24 mouse cellular contexts compared by ENCODE assay signal in the genomic region with DNA sequence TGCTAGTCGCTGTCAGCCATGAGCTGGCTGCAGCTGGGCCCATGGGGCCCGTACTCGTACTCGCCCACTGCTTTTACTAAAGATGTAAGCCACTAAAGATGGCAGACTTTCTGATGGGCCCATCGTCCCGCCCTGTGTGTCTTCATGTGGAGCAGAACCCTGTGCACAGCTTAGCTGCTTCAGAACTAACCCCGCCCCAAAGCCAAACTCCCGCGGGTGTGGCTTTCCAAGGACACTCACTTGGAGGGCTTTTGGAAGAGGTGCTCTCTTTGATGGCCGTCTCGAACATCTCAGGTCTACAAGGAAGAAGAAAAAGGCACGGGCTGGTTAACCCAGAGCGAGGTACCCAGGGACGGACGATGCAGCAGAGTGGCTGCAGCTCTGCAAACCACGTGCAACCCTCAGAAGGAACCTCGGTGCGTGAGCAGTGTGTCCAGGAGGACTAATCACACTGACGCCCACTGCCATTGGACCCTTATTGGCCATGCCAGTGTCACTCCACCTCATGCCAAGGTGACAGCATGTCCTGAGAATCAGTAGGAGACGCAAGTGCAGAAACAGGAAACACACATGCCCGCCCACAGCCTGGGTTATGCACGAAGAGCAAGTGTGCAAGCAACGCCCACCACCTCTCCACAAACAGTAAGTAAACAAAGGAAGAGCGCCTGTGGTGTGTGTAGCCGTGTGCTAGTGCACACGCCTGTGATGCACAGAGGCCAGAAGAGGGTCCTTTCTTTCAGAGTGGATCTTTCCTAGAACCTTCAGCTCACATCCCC. TPM values are rescaled to one million over a fixed set of nuclear protein-coding genes. Genes with fewer than 3 reads are reported as not detected.
DNase-seq lines count a peak whose midpoint lies in the region; ATAC-seq and TF ChIP-seq lines count a peak whose summit lies in the region.
"Had no signal": no experiment of that assay in that cellular context is flagged by ENCODE, and none has a peak within 500 bp of the region (broad histone marks: within the 10 kb centered on the region; RNA-seq: fewer than 3 reads in every experiment).

No protein-coding gene starts in this region.

- WGBS in heart, embryonic 16.5 days = 89% methylated on average over 26 of the region's 26 CpGs
- WGBS in spleen, adult 2 months = 78% methylated on average over 26 of the region's 26 CpGs
- WGBS in forebrain, embryonic 11.5 days = 94% methylated on average over 26 of the region's 26 CpGs

- ATAC-seq in heart, embryonic 16.5 days (replicated peaks; ENCODE audit: extremely low read depth, insufficient read depth, low FRiP score) = 0 out of 2 replicates have a peak, but pooled peaks have one; percentile 10
- peak; percentile 70 for ATAC-seq in activated CD4-positive, CD25-positive, alpha-beta regulatory T cell, adult 4 months
- no peak for ATAC-seq in forebrain, embryonic 11.5 days (replicated peaks; ENCODE audit: low FRiP score)
- ATAC-seq: intestine, postnatal 0 days; liver, postnatal 0 days; Patski had no signal

- H3K4me1 ChIP-seq in heart, embryonic 16.5 days (ENCODE audit: control insufficient read depth, insufficient read depth, low read length) = no peaks in the 10 kb centered on the region
- H3K4me1 ChIP-seq in spleen, adult 2 months (ENCODE audit: control insufficient read depth, insufficient read depth, insufficient read length) = peaks cover 6% of the 10 kb centered on the region; the same call in 1 of the 2 replicates
- peaks cover 4% of the 10 kb centered on the region; the same call in 1 of the 2 replicates for H3K4me1 ChIP-seq in forebrain, embryonic 11.5 days (replicated peaks; ENCODE audit: control insufficient read depth, insufficient read depth, low read length)
- H3K4me1 ChIP-seq: kidney, embryonic 15.5 days; limb, embryonic 15.5 days; neural tube, embryonic 12.5 days had no signal

- no peak overlapping the region for H3K27ac ChIP-seq in heart, embryonic 16.5 days (ENCODE audit: low read length)
- H3K27ac ChIP-seq in spleen, adult 2 months (ENCODE audit: insufficient read depth, low read length) = peak overlapping the region; percentile 87
- no peak overlapping the region for H3K27ac ChIP-seq in forebrain, embryonic 11.5 days (ENCODE audit: low read depth, low read length)
- H3K27ac ChIP-seq: embryonic facial prominence, embryonic 10.5 days; forebrain, embryonic 12.5 days; hindbrain, embryonic 12.5 days; kidney, embryonic 15.5 days; limb, embryonic 15.5 days; neural tube, embryonic 12.5 days had no signal

- H3K27me3 ChIP-seq in heart, embryonic 16.5 days (ENCODE audit: control insufficient read depth, insufficient read depth, low read length) = no peaks in the 10 kb centered on the region
- H3K27me3 ChIP-seq in spleen, adult 2 months (ENCODE audit: control insufficient read depth, insufficient read depth, low read length) = no peaks in the 10 kb centered on the region
- no peaks in the 10 kb centered on the region for H3K27me3 ChIP-seq in forebrain, embryonic 11.5 days (ENCODE audit: control insufficient read depth, insufficient read depth, low read length)
- H3K27me3 ChIP-seq: forebrain, embryonic 12.5 days; hindbrain, embryonic 12.5 days; kidney, embryonic 15.5 days; limb, embryonic 15.5 days; neural tube, embryonic 12.5 days; Patski had no signal

- no peak for TF ChIP-seq POLR2A in spleen, adult 2 months (IDR thresholded peaks at IDR 0.05; ENCODE audit: low read depth, low read length)

- DNase-seq in heart, postnatal 10 days = no peak
- DNase-seq in spleen, adult 2 months (ENCODE audit: low read depth in 1 of 2, low spot score in 2 of 2) = no peak
- DNase-seq in spleen, postnatal 14 days (ENCODE audit: low spot score in 2 of 2) = no peak
- no peak for DNase-seq in left cerebral cortex, adult 9 months (ENCODE audit: low spot score in 2 of 2)
- DNase-seq in forebrain, embryonic 11.5 days (ENCODE audit: low spot score) = no peak
- DNase-seq in B cell, adult 2 months = no peak
- DNase-seq: cerebellum, adult 18-20 months; cerebellum, postnatal 36 days; gastrocnemius, postnatal 10 days; heart, adult 18-20 months; layer of hippocampus, postnatal 36 days; liver, postnatal 0 days; thymus, postnatal 4 days had no signal

- H3K4me3 ChIP-seq in heart, embryonic 16.5 days (ENCODE audit: low read length) = no peak overlapping the region
- peak overlapping the region; percentile 16; the same call in 1 of the 2 replicates for H3K4me3 ChIP-seq in spleen, adult 2 months (ENCODE audit: extremely low read depth, insufficient read depth, insufficient read length)
- no peak overlapping the region for H3K4me3 ChIP-seq in forebrain, embryonic 11.5 days (ENCODE audit: low read depth, low read length)
- H3K4me3 ChIP-seq: embryonic facial prominence, embryonic 10.5 days; forebrain, embryonic 12.5 days; hindbrain, embryonic 12.5 days; kidney, embryonic 15.5 days; limb, embryonic 15.5 days; neural tube, embryonic 12.5 days had no signal

- H3K9ac ChIP-seq in heart, embryonic 16.5 days (ENCODE audit: low read length) = no peak overlapping the region
- no peak overlapping the region for H3K9ac ChIP-seq in forebrain, embryonic 11.5 days (ENCODE audit: low read length)
- H3K9ac ChIP-seq: forebrain, embryonic 12.5 days; hindbrain, embryonic 12.5 days; kidney, embryonic 15.5 days; limb, embryonic 15.5 days; liver, postnatal 0 days; neural tube, embryonic 12.5 days had no signal

- H3K36me3 ChIP-seq in heart, embryonic 16.5 days (ENCODE audit: control insufficient read depth, insufficient read depth) = peaks cover 100% of the 10 kb centered on the region
- peaks cover 62% of the 10 kb centered on the region for H3K36me3 ChIP-seq in spleen, adult 2 months (ENCODE audit: control insufficient read depth, insufficient read depth, low read length)
- peaks cover 69% of the 10 kb centered on the region for H3K36me3 ChIP-seq in forebrain, embryonic 11.5 days (ENCODE audit: control insufficient read depth, insufficient read depth, low read length)

- no peaks in the 10 kb centered on the region for H3K9me3 ChIP-seq in heart, embryonic 16.5 days (replicated peaks; ENCODE audit: control insufficient read depth, low read length)
- no peaks in the 10 kb centered on the region for H3K9me3 ChIP-seq in forebrain, embryonic 11.5 days (ENCODE audit: control insufficient read depth, low read length)
- H3K9me3 ChIP-seq: embryonic facial prominence, embryonic 10.5 days; forebrain, embryonic 12.5 days; hindbrain, embryonic 12.5 days; kidney, embryonic 15.5 days; limb, embryonic 15.5 days; neural tube, embryonic 12.5 days had no signal

- no peak for TF ChIP-seq CTCF in spleen, adult 2 months (IDR thresholded peaks at IDR 0.05; ENCODE audit: extremely low read depth, insufficient read depth, insufficient read length, insufficient replicate concordance)

- no peak overlapping the region for H3K4me2 ChIP-seq in heart, embryonic 16.5 days (ENCODE audit: low read depth, low read length)
- H3K4me2 ChIP-seq in forebrain, embryonic 11.5 days (ENCODE audit: low read depth, low read length, severe bottlenecking) = no peak overlapping the region
- H3K4me2 ChIP-seq: forebrain, embryonic 12.5 days; hindbrain, embryonic 12.5 days; kidney, embryonic 15.5 days; limb, embryonic 15.5 days; midbrain, embryonic 11.5 days; neural tube, embryonic 12.5 days had no signal

- intact Hi-C loops in heart, postnatal 10 days (cut with DNase I) = no loop called here

RNA-seq across cellular contexts. Expression of a gene that starts 14.4 kb away (rescaled TPM):
- polyA plus RNA-seq in heart, embryonic 16.5 days (2015; fragmentation: Nextera tagmentation; extraction: Ambion mirVana) = 3.0 and 3.5 TPM in 2 replicates
- 1 to 10 TPM; 2.9 to 4.6 TPM for total RNA-seq in heart, postnatal 10 days (2021)
- polyA plus RNA-seq in spleen, adult 2 months (2012; rRNA removed) = 103 and 151 TPM in 2 replicates
- polyA plus RNA-seq in activated CD4-positive, CD25-positive, alpha-beta regulatory T cell, adult 4 months (2017; shearing (Covaris generic)) = 10 to 100 TPM; 12.4 to 15.2 TPM
- polyA plus RNA-seq in forebrain, embryonic 11.5 days (2014; fragmentation: Nextera tagmentation; extraction: Ambion mirVana) = 1.3 and 3.0 TPM in 2 replicates
